Mouse (Mus musculus) MEL (cell line): ENCODE results near the gene Auts2. TPM values are rescaled to one million over a fixed set of nuclear protein-coding genes. Genes with fewer than 3 reads are reported as not detected.

Experiments used
- DNase-seq: peaks from one replicate; pipeline ENCODE4 v3.0.0; 2011; ENCODE audit warnings: low read depth, low spot score
- H3K27ac ChIP-seq: 2 replicates; pipeline ENCODE4 v1.5.1; 2012; ENCODE audit warnings: low read depth, mild to moderate bottlenecking, control low read depth, low read length, moderate library complexity; ENCODE audit not compliant: control insufficient read depth
- H3K27me3 ChIP-seq, 2 experiments: fragments of 150-350 bp in 1 of 2; sonication (generic) in 1 of 2; 2 replicates each; pipeline ENCODE4 v1.6.1; 2012; ENCODE audit warnings: low read length in 2 of 2, mild to moderate bottlenecking in 2 of 2, improper control_type of control experiment in 1 of 2, moderate library complexity in 1 of 2; ENCODE audit not compliant: insufficient read depth in 2 of 2, control insufficient read depth in 1 of 2
- H3K36me3 ChIP-seq, 2 experiments: 2 replicates each; pipeline ENCODE4 v1.6.1; 2012 to 2014; ENCODE audit warnings: low read length in 2 of 2, improper control_type of control experiment in 1 of 2, inconsistent platforms in 1 of 2, mild to moderate bottlenecking in 1 of 2; ENCODE audit not compliant: insufficient read depth in 2 of 2, control insufficient read depth in 1 of 2
- H3K4me1 ChIP-seq, 2 experiments: fragments of 150-350 bp in 1 of 2; sonication (generic) in 1 of 2; 2 replicates each; pipeline ENCODE4 v1.6.1; 2012; ENCODE audit warnings: low read length in 2 of 2, improper control_type of control experiment in 1 of 2, mild to moderate bottlenecking in 1 of 2; ENCODE audit not compliant: insufficient read depth in 2 of 2, control insufficient read depth in 1 of 2
- H3K4me3 ChIP-seq, 2 experiments: fragments of 150-350 bp in 1 of 2; sonication (generic) in 1 of 2; 2 replicates each; pipeline ENCODE4 v1.5.1; 2012; ENCODE audit warnings: low read depth in 2 of 2, low read length in 2 of 2, mild to moderate bottlenecking in 2 of 2, moderate library complexity in 2 of 2, control low read depth in 1 of 2, improper control_type of control experiment in 1 of 2; ENCODE audit not compliant: control insufficient read depth in 1 of 2, insufficient read depth in 1 of 2
- H3K79me2 ChIP-seq: 2 replicates; pipeline ENCODE4 v1.6.1; 2012; ENCODE audit warnings: mild to moderate bottlenecking, low read length, moderate library complexity; ENCODE audit not compliant: control insufficient read depth, poor library complexity, insufficient read depth
- H3K9ac ChIP-seq: 2 replicates; pipeline ENCODE4 v1.6.1; 2012; ENCODE audit warnings: low read depth, mild to moderate bottlenecking, control low read depth, low read length, moderate library complexity; ENCODE audit not compliant: control insufficient read depth, poor library complexity, severe bottlenecking
- H3K9me3 ChIP-seq: fragments of 150-350 bp; sonication (generic); replicated peaks from 2 replicates; pipeline ENCODE4 v1.6.1; 2012; ENCODE audit warnings: mild to moderate bottlenecking, low read length, improper control_type of control experiment, moderate library complexity; ENCODE audit not compliant: insufficient read depth
- BHLHE40 ChIP-seq: IDR thresholded peaks from 2 replicates; pipeline ENCODE4 v1.6.1; 2012; ENCODE audit warnings: low read depth, mild to moderate bottlenecking, inconsistent platforms, low read length, improper control_type of control experiment, borderline replicate concordance
- CHD1 ChIP-seq: IDR thresholded peaks from 2 replicates; pipeline ENCODE4 v1.6.1; 2012; ENCODE audit warnings: low read depth, mild to moderate bottlenecking, inconsistent platforms, low read length, improper control_type of control experiment
- CTCF ChIP-seq, 3 experiments: IDR thresholded peaks in 2 of 3; conservative IDR thresholded peaks in 1 of 3; 2 replicates each; pipeline ENCODE4 v1.5.1; 2011 to 2012; ENCODE audit warnings: low read length in 3 of 3, low read depth in 2 of 3, mild to moderate bottlenecking in 2 of 3, improper control_type of control experiment in 1 of 3, inconsistent platforms in 1 of 3, mixed read lengths in 1 of 3, moderate library complexity in 1 of 3; ENCODE audit not compliant: control insufficient read depth in 1 of 3, insufficient read depth in 1 of 3, poor library complexity in 1 of 3, severe bottlenecking in 1 of 3
- E2F4 ChIP-seq: IDR thresholded peaks from 2 replicates; pipeline ENCODE4 v1.6.1; 2011; ENCODE audit warnings: low read depth, low read length, improper control_type of control experiment, borderline replicate concordance
- ETS1 ChIP-seq: IDR thresholded peaks from 2 replicates; pipeline ENCODE4 v1.6.1; 2012; ENCODE audit warnings: low read depth, mild to moderate bottlenecking, inconsistent platforms, low read length, improper control_type of control experiment, moderate library complexity
- GABPA ChIP-seq: IDR thresholded peaks from 2 replicates; pipeline ENCODE4 v1.6.1; 2012; ENCODE audit warnings: low read depth, mild to moderate bottlenecking, inconsistent platforms, low read length, improper control_type of control experiment, moderate library complexity
- GATA1 ChIP-seq: IDR thresholded peaks from 2 replicates; pipeline ENCODE4 v1.6.1; 2011; ENCODE audit warnings: low read depth, low read length, improper control_type of control experiment
- JUND ChIP-seq: IDR thresholded peaks from 2 replicates; pipeline ENCODE4 v1.6.1; 2011; ENCODE audit warnings: low read depth, mild to moderate bottlenecking, improper control_type of control experiment, low read length
- KAT2A ChIP-seq: conservative IDR thresholded peaks from 2 replicates; pipeline ENCODE4 v1.6.1; 2012; ENCODE audit warnings: low read depth, low read length, improper control_type of control experiment, inconsistent platforms
- MAFK ChIP-seq: IDR thresholded peaks from 2 replicates; pipeline ENCODE4 v1.6.1; 2011; ENCODE audit warnings: low read depth, mild to moderate bottlenecking, low read length, improper control_type of control experiment, borderline replicate concordance
- MAX ChIP-seq: IDR thresholded peaks from 2 replicates; pipeline ENCODE4 v1.6.1; 2011; ENCODE audit warnings: low read length, improper control_type of control experiment
- MEF2A ChIP-seq: IDR thresholded peaks from 2 replicates; pipeline ENCODE4 v1.6.1; 2014; ENCODE audit warnings: low read depth, mild to moderate bottlenecking, inconsistent platforms, low read length, improper control_type of control experiment; ENCODE audit not compliant: poor library complexity, insufficient replicate concordance, severe bottlenecking; ENCODE audit errors: extremely low read depth
- MXI1 ChIP-seq: IDR thresholded peaks from 2 replicates; pipeline ENCODE4 v1.6.1; 2011; ENCODE audit warnings: mild to moderate bottlenecking, low read depth, low read length, improper control_type of control experiment
- MYB ChIP-seq: IDR thresholded peaks from 2 replicates; pipeline ENCODE4 v1.6.1; 2011; ENCODE audit warnings: mild to moderate bottlenecking, low read depth, low read length, improper control_type of control experiment
- NELFE ChIP-seq: IDR thresholded peaks from 2 replicates; pipeline ENCODE4 v1.6.1; 2011; ENCODE audit warnings: low read depth, low read length, improper control_type of control experiment
- POLR2AphosphoS5 ChIP-seq: IDR thresholded peaks from 2 replicates; pipeline ENCODE4 v1.6.1; 2012; ENCODE audit warnings: low read depth, borderline replicate concordance, mild to moderate bottlenecking, inconsistent platforms, low read length, moderate library complexity, mixed read lengths
- RAD21 ChIP-seq: IDR thresholded peaks from 2 replicates; pipeline ENCODE4 v1.6.1; 2011; ENCODE audit warnings: mild to moderate bottlenecking, low read depth, low read length, improper control_type of control experiment
- SMC3 ChIP-seq: IDR thresholded peaks from 2 replicates; pipeline ENCODE4 v1.6.1; 2011; ENCODE audit warnings: low read depth, low read length, improper control_type of control experiment
- TAL1 ChIP-seq: IDR thresholded peaks from 2 replicates; pipeline ENCODE4 v1.6.1; 2012; ENCODE audit warnings: mild to moderate bottlenecking, inconsistent platforms, low read length, moderate library complexity, mixed read lengths
- TBP ChIP-seq: IDR thresholded peaks from 2 replicates; pipeline ENCODE4 v1.8.0; 2011; ENCODE audit warnings: low read depth, low read length, improper control_type of control experiment
- TCF12 ChIP-seq: IDR thresholded peaks from 2 replicates; pipeline ENCODE4 v1.6.1; 2014; ENCODE audit warnings: low read depth, mild to moderate bottlenecking, inconsistent platforms, low read length, improper control_type of control experiment, moderate library complexity
- USF1 ChIP-seq: IDR thresholded peaks from 2 replicates; pipeline ENCODE4 v1.6.1; 2014; ENCODE audit warnings: low read depth, mild to moderate bottlenecking, inconsistent platforms, low read length, improper control_type of control experiment, moderate library complexity
- USF2 ChIP-seq, 2 experiments: IDR thresholded peaks; 2 replicates each; pipeline ENCODE4 v1.6.1; 2011 to 2012; ENCODE audit warnings: improper control_type of control experiment in 2 of 2, low read length in 2 of 2, borderline replicate concordance in 1 of 2, inconsistent platforms in 1 of 2, low read depth in 1 of 2, mild to moderate bottlenecking in 1 of 2; ENCODE audit not compliant: insufficient read depth in 1 of 2
- ZC3H11A ChIP-seq: IDR thresholded peaks from 2 replicates; pipeline ENCODE4 v1.6.1; 2012; ENCODE audit warnings: low read depth, mild to moderate bottlenecking, inconsistent platforms, low read length, improper control_type of control experiment
- ZKSCAN1 ChIP-seq: IDR thresholded peaks from 2 replicates; pipeline ENCODE4 v1.6.1; 2012; ENCODE audit warnings: low read depth, mild to moderate bottlenecking, inconsistent platforms, low read length, improper control_type of control experiment, moderate library complexity
- ZMIZ1 ChIP-seq: IDR thresholded peaks from 2 replicates; pipeline ENCODE4 v1.6.1; 2012; ENCODE audit warnings: low read depth, mild to moderate bottlenecking, inconsistent platforms, low read length, improper control_type of control experiment, moderate library complexity
- ZNF384 ChIP-seq: IDR thresholded peaks from 2 replicates; pipeline ENCODE4 v1.6.1; 2012; ENCODE audit warnings: low read depth, mild to moderate bottlenecking, inconsistent platforms, low read length, improper control_type of control experiment
- polyA plus RNA-seq, 2 experiments: library from polyadenylated mRNA; stranded (reverse) in 1 of 2; unstranded in 1 of 2; fragments of >175 nt in 1 of 2; fragments of >200 nt in 1 of 2; gene quantifications; 2 replicates each; pipeline versions ENCODE4 v1.2.1 to v1.2.4; 2012; ENCODE audit warnings: low replicate concordance in 2 of 2, low read depth in 1 of 2; ENCODE audit not compliant: insufficient read length in 2 of 2, insufficient read depth in 1 of 2, missing spikeins in 1 of 2
- total RNA-seq: library from RNA; depleted of rRNA; stranded (reverse); fragments of 300-350 nt; gene quantifications from 2 replicates; pipeline ENCODE4 v1.2.3, GENCODE M21; 2012

Auts2 gene
- total and polyA plus RNA-seq, 3 experiments, result not detected

- H3K27ac ChIP-seq, result no peak overlapping the region
- H3K79me2 ChIP-seq, result no peaks in the 10 kb centered on the region
- no peaks in the 10 kb centered on the region for H3K36me3 ChIP-seq
- no peak overlapping the region for H3K4me3 ChIP-seq
- no peaks in the 10 kb centered on the region for H3K4me1 ChIP-seq
- no peak for DNase-seq
- no peaks in the 10 kb centered on the region for H3K27me3 ChIP-seq
- TF ChIP-seq MAX, result no peak
- TF ChIP-seq ZC3H11A, result no peak
- no peak for TF ChIP-seq CHD1
- TF ChIP-seq MYB, result no peak
- TF ChIP-seq GATA1, result no peak
- no peak for TF ChIP-seq E2F4
- no peak for TF ChIP-seq GABPA
- no peak for TF ChIP-seq TAL1
- no peak for TF ChIP-seq ETS1
- no peak for TF ChIP-seq USF1
- no peak for TF ChIP-seq TCF12
- no peak for TF ChIP-seq ZKSCAN1
- TF ChIP-seq NELFE, result no peak
- TF ChIP-seq CTCF (IDR thresholded peaks at IDR 0.05 in 2 of 3, conservative IDR thresholded peaks at IDR 0.05 in 1 of 3; ENCODE audit: control insufficient read depth in 1 of 3, insufficient read depth in 1 of 3, low read depth in 2 of 3, low read length in 3 of 3, poor library complexity in 1 of 3, severe bottlenecking in 1 of 3), result no peak
- TF ChIP-seq ZMIZ1, result no peak
- TF ChIP-seq TBP, result no peak
- no peak for TF ChIP-seq MXI1
- TF ChIP-seq MAFK, result no peak
- no peak overlapping the region for H3K9ac ChIP-seq
- H3K9me3 ChIP-seq, result no peaks in the 10 kb centered on the region
Measured at GRCm38 (mm10) chr5:132297309-132297708, 245.8 kb downstream of the Auts2 start.

GRCm38 (mm10) chr5:132294469-132294868, 248.7 kb downstream of the Auts2 start:
- Histone ChIP-seq H3K27ac (no peak overlapping the region), H3K9ac (no peak overlapping the region), H3K4me3 (no peak overlapping the region), H3K79me2 (no peaks in the 10 kb centered on the region)
- no peak for DNase-seq
- TF ChIP-seq MAX, result no peak
- TF ChIP-seq TAL1, result no peak
- TF ChIP-seq TBP, result no peak
- TF ChIP-seq SMC3, result no peak
- no peak for TF ChIP-seq MEF2A
- no peak for TF ChIP-seq RAD21
- TF ChIP-seq POLR2AphosphoS5, result no peak
- no peak for TF ChIP-seq KAT2A
- no peak for TF ChIP-seq CTCF (IDR thresholded peaks at IDR 0.05 in 2 of 3, conservative IDR thresholded peaks at IDR 0.05 in 1 of 3; ENCODE audit: control insufficient read depth in 1 of 3, insufficient read depth in 1 of 3, low read depth in 2 of 3, low read length in 3 of 3, poor library complexity in 1 of 3, severe bottlenecking in 1 of 3)
- no peak for TF ChIP-seq MYB
- TF ChIP-seq USF2 (IDR thresholded peaks at IDR 0.05; ENCODE audit: borderline replicate concordance in 1 of 2, insufficient read depth in 1 of 2, low read depth in 1 of 2, low read length in 2 of 2), result no peak
- TF ChIP-seq ZC3H11A, result no peak
- no peak for TF ChIP-seq ZNF384
- TF ChIP-seq ZKSCAN1, result no peak
- TF ChIP-seq MAFK, result no peak
- TF ChIP-seq MXI1, result no peak
- no peak for TF ChIP-seq ZMIZ1
- TF ChIP-seq JUND, result no peak
- no peak for TF ChIP-seq BHLHE40
- TF ChIP-seq E2F4, result no peak
- TF ChIP-seq, all 39 proteins: peak for 0
- H3K9me3 ChIP-seq, result no peaks in the 10 kb centered on the region
- no peaks in the 10 kb centered on the region for H3K36me3 ChIP-seq
- no peaks in the 10 kb centered on the region for H3K27me3 ChIP-seq
- no peaks in the 10 kb centered on the region for H3K4me1 ChIP-seq
